Mouse (Mus musculus) liver, embryonic 11.5 days (tissue): Measurements from ENCODE around the gene Tbcd. TPM values are rescaled to one million over a fixed set of nuclear protein-coding genes. Genes with fewer than 3 reads are reported as not detected.

Experiments used
- ATAC-seq: fragments of 200-750 bp; cut with Nextera tagmentation; replicated peaks from 2 replicates; pipeline ENCODE4 v1.8.0; 2017; ENCODE audit warnings: moderate number of reproducible peaks, mild to moderate bottlenecking, moderate TSS enrichment, moderate library complexity; ENCODE audit not compliant: low FRiP score
- DNase-seq: peaks from one replicate; pipeline ENCODE4 v3.0.0-alpha.2; 2017; ENCODE audit warnings: low spot score
- H3K27ac ChIP-seq: fragments of 300-500 bp; sonication (generic); 2 replicates; pipeline ENCODE4 v1.5.1; 2014; ENCODE audit warnings: mild to moderate bottlenecking, low read depth, low read length, control low read depth
- H3K27me3 ChIP-seq: fragments of 300-500 bp; sonication (generic); replicated peaks from 2 replicates; pipeline ENCODE4 v1.6.1; 2014; ENCODE audit warnings: low read length, mixed read lengths; ENCODE audit not compliant: control insufficient read depth, insufficient read depth
- H3K36me3 ChIP-seq: fragments of 300-500 bp; sonication (generic); 2 replicates; pipeline ENCODE4 v1.6.1; 2014; ENCODE audit warnings: mild to moderate bottlenecking, low read length, moderate library complexity, mixed read lengths; ENCODE audit not compliant: control insufficient read depth, insufficient read depth
- H3K4me1 ChIP-seq: fragments of 300-500 bp; sonication (generic); replicated peaks from 2 replicates; pipeline ENCODE4 v1.6.1; 2014; ENCODE audit warnings: low read length, mixed read lengths; ENCODE audit not compliant: control insufficient read depth, insufficient read depth
- H3K4me2 ChIP-seq: fragments of 300-500 bp; sonication (generic); 2 replicates; pipeline ENCODE4 v1.6.1; 2014; ENCODE audit warnings: mild to moderate bottlenecking, control low read depth, moderate library complexity
- H3K4me3 ChIP-seq: fragments of 300-500 bp; sonication (generic); 2 replicates; pipeline ENCODE4 v1.5.1; 2014; ENCODE audit warnings: low read depth, low read length, control low read depth
- H3K9ac ChIP-seq: fragments of 300-500 bp; sonication (generic); 2 replicates; pipeline ENCODE4 v1.6.1; 2014; ENCODE audit warnings: low read depth, low read length, control low read depth
- H3K9me3 ChIP-seq: fragments of 300-500 bp; sonication (generic); 2 replicates; pipeline ENCODE4 v1.6.1; 2016; ENCODE audit warnings: low read length, inconsistent platforms, mixed read lengths; ENCODE audit not compliant: control insufficient read depth
- WGBS: fragments of 180-500 bp; shearing (Covaris S2); extraction: QIAGEN DNeasy Blood & Tissue Kit; methylation state at CpG from one replicate; pipeline ENCODE4 v1.1.7; 2014; 5-methylcytosine and 5-hydroxymethylcytosine counted together
- polyA plus RNA-seq: library from polyadenylated mRNA; unstranded; fragments of >200 nt; fragmentation: Nextera tagmentation; extraction: Ambion mirVana; gene quantifications from 2 replicates; pipeline ENCODE4 v1.2.1, GENCODE M21; 2014

Gene Tbcd
- polyA plus RNA-seq, 1 experiment from 2014 or later = 35.9 TPM

GRCm38 (mm10) chr11:121641501-121642145, 189.9 kb downstream of the Tbcd start:
- no peaks in the 10 kb centered on the region for H3K9me3 ChIP-seq
- H3K27ac ChIP-seq = no peak overlapping the region
- H3K9ac ChIP-seq = no peak overlapping the region
- H3K4me1 ChIP-seq = no peaks in the 10 kb centered on the region
- DNase-seq (no peak), ATAC-seq (no peak)
- no peak overlapping the region for H3K4me2 ChIP-seq
- WGBS = 72% methylated on average over 2 of the region's 2 CpGs
- H3K4me3 ChIP-seq = no peak overlapping the region
- no peaks in the 10 kb centered on the region for H3K27me3 ChIP-seq
- H3K36me3 ChIP-seq = no peaks in the 10 kb centered on the region

GRCm38 (mm10) chr11:121645394-121645793, 193.6 kb downstream of the Tbcd start:
- ATAC-seq (no peak), DNase-seq (no peak)
- Histone ChIP-seq H3K27me3 (no peaks in the 10 kb centered on the region), H3K27ac (no peak overlapping the region), H3K4me1 (no peaks in the 10 kb centered on the region), H3K9ac (no peak overlapping the region), H3K4me2 (no peak overlapping the region), H3K4me3 (no peak overlapping the region), H3K36me3 (no peaks in the 10 kb centered on the region), H3K9me3 (no peaks in the 10 kb centered on the region)
- 87% methylated on average over 6 of the region's 6 CpGs for WGBS

DNA sequence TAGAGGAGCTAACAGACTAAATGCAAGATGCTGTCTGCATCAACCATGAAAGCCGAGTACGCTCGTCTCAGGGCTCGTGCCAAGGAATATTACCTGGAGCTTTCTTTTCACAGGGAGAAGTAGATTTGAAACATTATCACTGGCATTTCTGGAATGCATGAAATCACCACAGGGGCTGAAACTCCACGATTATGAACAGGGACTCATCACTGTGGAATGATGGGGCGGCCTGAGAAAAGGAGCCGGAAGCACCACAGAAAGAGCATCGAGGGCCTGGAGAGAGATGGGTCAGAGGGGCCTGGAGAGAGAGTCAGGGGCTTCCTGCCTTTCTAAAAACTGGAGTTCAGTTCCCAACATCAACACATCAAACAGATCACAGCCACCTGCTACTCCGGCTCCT, 195.6 kb downstream of the Tbcd start:
- no peaks in the 10 kb centered on the region for H3K9me3 ChIP-seq
- no peaks in the 10 kb centered on the region for H3K4me1 ChIP-seq
- H3K27ac ChIP-seq = no peak overlapping the region
- no peaks in the 10 kb centered on the region for H3K27me3 ChIP-seq
- H3K36me3 ChIP-seq = no peaks in the 10 kb centered on the region
- H3K4me2 ChIP-seq = no peak overlapping the region
- no peak for DNase-seq
- ATAC-seq = no peak
- no peak overlapping the region for H3K9ac ChIP-seq
- WGBS = 76% methylated on average over 9 of the region's 9 CpGs
- H3K4me3 ChIP-seq = no peak overlapping the region

- no peak overlapping the region for H3K4me3 ChIP-seq
- 88% methylated on average over 5 of the region's 5 CpGs for WGBS
- ATAC-seq = no peak
- no peaks in the 10 kb centered on the region for H3K4me1 ChIP-seq
- H3K9me3 ChIP-seq = no peaks in the 10 kb centered on the region
- DNase-seq = no peak
- H3K27me3 ChIP-seq = no peaks in the 10 kb centered on the region
- H3K36me3 ChIP-seq = no peaks in the 10 kb centered on the region
- no peak overlapping the region for H3K9ac ChIP-seq
- H3K27ac ChIP-seq = no peak overlapping the region
- no peak overlapping the region for H3K4me2 ChIP-seq
These were observed 196.4 kb downstream of the Tbcd start for GRCm38 (mm10) chr11:121648166-121648565.

GRCm38 (mm10) chr11:121649900-121650299, 198.2 kb downstream of the Tbcd start:
- 70% methylated on average over 10 of the region's 10 CpGs for WGBS
- Histone ChIP-seq H3K4me2 (no peak overlapping the region), H3K4me1 (no peaks in the 10 kb centered on the region), H3K27me3 (no peaks in the 10 kb centered on the region), H3K9me3 (no peaks in the 10 kb centered on the region), H3K27ac (no peak overlapping the region), H3K36me3 (no peaks in the 10 kb centered on the region), H3K4me3 (no peak overlapping the region), H3K9ac (no peak overlapping the region)
- no peak for ATAC-seq
- DNase-seq = no peak

GRCm38 (mm10) chr11:121650668-121651067, 198.9 kb downstream of the Tbcd start:
- no peaks in the 10 kb centered on the region for H3K27me3 ChIP-seq
- 86% methylated on average over 11 of the region's 11 CpGs for WGBS
- no peak for DNase-seq
- no peak overlapping the region for H3K27ac ChIP-seq
- no peaks in the 10 kb centered on the region for H3K36me3 ChIP-seq
- peaks cover 4% of the 10 kb centered on the region for H3K4me1 ChIP-seq
- ATAC-seq = no peak
- no peak overlapping the region for H3K9ac ChIP-seq
- no peaks in the 10 kb centered on the region for H3K9me3 ChIP-seq
- no peak overlapping the region for H3K4me3 ChIP-seq
- no peak overlapping the region for H3K4me2 ChIP-seq

GRCm38 (mm10) chr11:121651556-121651955, 199.8 kb downstream of the Tbcd start:
- ATAC-seq = no peak
- Histone ChIP-seq H3K4me3 (no peak overlapping the region), H3K9me3 (no peaks in the 10 kb centered on the region), H3K27ac (no peak overlapping the region), H3K27me3 (no peaks in the 10 kb centered on the region), H3K4me1 (peaks cover 4% of the 10 kb centered on the region), H3K4me2 (no peak overlapping the region), H3K36me3 (no peaks in the 10 kb centered on the region), H3K9ac (no peak overlapping the region)
- WGBS = 90% methylated on average over 9 of the region's 9 CpGs
- no peak for DNase-seq

DNA sequence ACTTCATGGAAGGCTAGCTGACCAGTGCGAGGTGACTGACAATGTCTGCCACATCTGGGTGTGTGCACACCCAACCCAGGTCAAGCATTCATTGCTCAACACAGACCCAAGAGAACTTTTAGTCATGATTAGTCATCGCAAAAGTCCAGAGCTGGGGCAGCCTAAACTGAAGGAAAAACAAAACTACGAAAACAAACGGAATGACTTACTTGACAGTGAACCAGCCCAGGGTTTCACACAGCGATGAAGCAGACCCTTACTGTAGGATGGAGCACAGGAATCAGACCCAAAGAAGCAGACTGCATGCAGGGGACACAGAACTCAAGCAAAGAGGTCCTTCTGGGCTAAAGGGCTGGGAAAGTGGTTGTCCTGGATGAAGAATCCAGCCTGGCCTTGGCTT, 200.2 kb downstream of the Tbcd start:
- Histone ChIP-seq H3K9me3 (no peaks in the 10 kb centered on the region), H3K9ac (no peak overlapping the region), H3K4me2 (no peak overlapping the region), H3K4me1 (peaks cover 4% of the 10 kb centered on the region), H3K36me3 (no peaks in the 10 kb centered on the region), H3K27ac (no peak overlapping the region), H3K27me3 (no peaks in the 10 kb centered on the region), H3K4me3 (no peak overlapping the region)
- DNase-seq (no peak), ATAC-seq (no peak)
- 89% methylated on average over 5 of the region's 5 CpGs for WGBS

GRCm38 (mm10) chr11:121652547-121653305, 201.0 kb downstream of the Tbcd start:
- Histone ChIP-seq H3K27me3 (no peaks in the 10 kb centered on the region), H3K4me3 (no peak overlapping the region), H3K4me2 (no peak overlapping the region), H3K9ac (no peak overlapping the region), H3K9me3 (no peaks in the 10 kb centered on the region), H3K36me3 (no peaks in the 10 kb centered on the region), H3K27ac (no peak overlapping the region), H3K4me1 (peaks cover 4% of the 10 kb centered on the region)
- DNase-seq (no peak), ATAC-seq (no peak)
- WGBS = 64% methylated on average over 10 of the region's 10 CpGs
